Mouse (Mus musculus): Measurements from ENCODE around the gene Lmntd1. TPM values are rescaled to one million over a fixed set of nuclear protein-coding genes. Genes with fewer than 3 reads are reported as not detected.
A peak's percentile ranks its signal among the peaks of the same experiment; 100 is the strongest.

Gene Lmntd1
- polyA plus RNA-seq, 1 experiment from 2014 or later, result 16.8 TPM

DNA sequence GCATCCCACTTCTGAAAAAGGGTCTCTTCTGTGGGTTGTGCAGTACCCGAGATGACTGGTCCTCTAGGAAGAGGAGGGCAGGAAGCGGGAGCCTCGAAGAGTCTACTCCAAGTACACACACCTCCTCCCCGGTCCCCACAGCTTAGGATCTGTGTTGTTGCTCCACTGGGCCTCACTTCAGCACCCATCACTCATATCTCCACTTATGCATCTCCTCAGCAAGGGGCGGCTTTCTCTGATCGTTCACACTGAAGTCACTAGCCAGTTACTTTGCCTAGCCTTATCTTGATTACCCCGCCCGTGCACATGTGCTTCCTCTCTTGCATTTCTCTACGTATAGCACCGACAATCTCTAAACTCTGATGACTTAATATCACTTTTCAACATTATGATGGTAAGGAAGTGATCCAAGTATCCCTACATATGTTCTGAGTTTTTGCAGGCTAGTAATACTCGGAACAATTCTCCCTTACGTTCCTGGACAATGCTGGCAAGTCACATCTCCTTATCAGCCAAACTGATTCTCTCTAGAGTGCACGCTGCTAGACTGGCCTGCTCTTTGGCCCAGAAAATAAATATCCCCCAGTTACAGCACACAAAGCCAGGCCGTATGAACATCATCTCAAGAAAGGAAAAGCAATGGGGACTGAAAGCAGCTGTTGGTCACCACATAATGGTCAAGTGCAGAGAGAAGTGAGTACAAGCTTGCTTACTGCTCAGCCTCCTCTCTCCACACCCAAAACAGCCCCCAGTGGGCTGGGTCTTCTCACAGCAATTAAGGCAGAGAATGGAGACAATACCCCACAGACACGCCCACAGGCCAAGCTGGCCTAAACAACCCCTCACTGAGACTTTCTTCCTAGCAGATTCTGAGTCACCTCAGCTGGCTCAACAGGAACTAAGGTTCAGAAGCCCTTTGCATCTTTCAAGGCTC is 56.8 kb downstream of the Lmntd1 start:
- peaks cover 3% of the 10 kb centered on the region; the same call in 1 of the 2 replicates for H3K4me1 ChIP-seq (ENCODE audit: control insufficient read depth, insufficient read depth, low read length)
- H3K4me3 ChIP-seq (ENCODE audit: low read length), result no peak overlapping the region
- no peaks in the 10 kb centered on the region for H3K27me3 ChIP-seq (ENCODE audit: control insufficient read depth, insufficient read depth, low read length)
- H3K9me3 ChIP-seq (replicated peaks; ENCODE audit: control insufficient read depth, low read length), result peaks cover 6% of the 10 kb centered on the region
- no peak overlapping the region for H3K4me2 ChIP-seq (ENCODE audit: low read depth, low read length)
- H3K27ac ChIP-seq (ENCODE audit: low read length), result 0 out of 2 replicates have a peak overlapping the region, but pooled peaks have one; percentile 4
- peak; percentile 67; the same call in 1 of the 2 replicates for ATAC-seq (replicated peaks; ENCODE audit: extremely low read depth, insufficient read depth, low FRiP score)
- no peaks in the 10 kb centered on the region for H3K36me3 ChIP-seq (ENCODE audit: control insufficient read depth, insufficient read depth)
- WGBS, result 49% methylated on average over 15 of the region's 15 CpGs
- no peak overlapping the region for H3K9ac ChIP-seq (ENCODE audit: low read length)

DNA sequence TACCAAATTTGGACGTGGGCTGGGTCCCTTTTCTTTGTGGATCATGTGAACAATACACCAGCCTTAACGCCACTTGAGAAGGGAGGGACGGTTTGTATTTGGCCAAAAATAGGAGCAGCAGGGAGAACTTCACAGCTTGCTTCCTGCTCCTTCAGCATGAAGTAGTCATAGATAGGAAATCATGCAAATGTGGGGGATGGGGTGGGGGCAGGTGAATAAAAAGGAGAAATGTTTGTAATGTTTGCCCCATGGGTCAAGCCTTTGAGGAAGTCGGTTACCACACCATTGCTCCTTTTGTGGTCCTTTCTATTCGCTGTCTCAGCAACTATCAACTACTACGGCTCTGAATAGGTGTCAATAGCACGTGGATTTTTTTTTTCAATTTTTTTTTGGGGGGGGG is 60.9 kb downstream of the Lmntd1 start:
- H3K4me3 ChIP-seq (ENCODE audit: low read length), result no peak overlapping the region

GRCm38 (mm10) chr6:145552817-145553216 is 61.3 kb downstream of the Lmntd1 start:
- Histone ChIP-seq H3K27me3 (ENCODE audit: control insufficient read depth, insufficient read depth, low read length) (no peaks in the 10 kb centered on the region), H3K4me3 (ENCODE audit: low read length) (no peak overlapping the region), H3K9me3 (replicated peaks; ENCODE audit: control insufficient read depth, low read length) (no peaks in the 10 kb centered on the region), H3K27ac (ENCODE audit: low read length) (no peak overlapping the region), H3K36me3 (ENCODE audit: control insufficient read depth, insufficient read depth) (no peaks in the 10 kb centered on the region), H3K4me1 (ENCODE audit: control insufficient read depth, insufficient read depth, low read length) (peaks cover 3% of the 10 kb centered on the region; the same call in 1 of the 2 replicates), H3K9ac (ENCODE audit: low read length) (no peak overlapping the region), H3K4me2 (ENCODE audit: low read depth, low read length) (no peak overlapping the region)
- WGBS, result 90% methylated on average over 3 of the region's 3 CpGs
- ATAC-seq (replicated peaks; ENCODE audit: extremely low read depth, insufficient read depth, low FRiP score), result no peak

More for the DNA sequence above, 60.9 kb downstream of the Lmntd1 start:
- H3K36me3 ChIP-seq (ENCODE audit: control insufficient read depth, insufficient read depth), result no peaks in the 10 kb centered on the region
- no peak overlapping the region for H3K9ac ChIP-seq (ENCODE audit: low read length)
- no peaks in the 10 kb centered on the region for H3K27me3 ChIP-seq (ENCODE audit: control insufficient read depth, insufficient read depth, low read length)
- H3K4me2 ChIP-seq (ENCODE audit: low read depth, low read length), result no peak overlapping the region
- ATAC-seq (replicated peaks; ENCODE audit: extremely low read depth, insufficient read depth, low FRiP score), result no peak
- H3K4me1 ChIP-seq (ENCODE audit: control insufficient read depth, insufficient read depth, low read length), result peaks cover 3% of the 10 kb centered on the region; the same call in 1 of the 2 replicates
- 48% methylated on average over 7 of the region's 7 CpGs for WGBS
- H3K27ac ChIP-seq (ENCODE audit: low read length), result no peak overlapping the region
- H3K9me3 ChIP-seq (replicated peaks; ENCODE audit: control insufficient read depth, low read length), result peaks cover 2% of the 10 kb centered on the region

- WGBS, result 86% methylated on average over 5 of the region's 5 CpGs
- Histone ChIP-seq H3K27me3 (ENCODE audit: control insufficient read depth, insufficient read depth, low read length) (no peaks in the 10 kb centered on the region), H3K9ac (ENCODE audit: low read length) (no peak overlapping the region), H3K9me3 (replicated peaks; ENCODE audit: control insufficient read depth, low read length) (no peaks in the 10 kb centered on the region), H3K4me1 (ENCODE audit: control insufficient read depth, insufficient read depth, low read length) (peaks cover 3% of the 10 kb centered on the region; the same call in 1 of the 2 replicates), H3K4me2 (ENCODE audit: low read depth, low read length) (no peak overlapping the region), H3K36me3 (ENCODE audit: control insufficient read depth, insufficient read depth) (no peaks in the 10 kb centered on the region), H3K27ac (ENCODE audit: low read length) (no peak overlapping the region), H3K4me3 (ENCODE audit: low read length) (no peak overlapping the region)
- no peak for ATAC-seq (replicated peaks; ENCODE audit: extremely low read depth, insufficient read depth, low FRiP score)
These were observed 63.1 kb downstream of the Lmntd1 start for GRCm38 (mm10) chr6:145550993-145551392.

DNA sequence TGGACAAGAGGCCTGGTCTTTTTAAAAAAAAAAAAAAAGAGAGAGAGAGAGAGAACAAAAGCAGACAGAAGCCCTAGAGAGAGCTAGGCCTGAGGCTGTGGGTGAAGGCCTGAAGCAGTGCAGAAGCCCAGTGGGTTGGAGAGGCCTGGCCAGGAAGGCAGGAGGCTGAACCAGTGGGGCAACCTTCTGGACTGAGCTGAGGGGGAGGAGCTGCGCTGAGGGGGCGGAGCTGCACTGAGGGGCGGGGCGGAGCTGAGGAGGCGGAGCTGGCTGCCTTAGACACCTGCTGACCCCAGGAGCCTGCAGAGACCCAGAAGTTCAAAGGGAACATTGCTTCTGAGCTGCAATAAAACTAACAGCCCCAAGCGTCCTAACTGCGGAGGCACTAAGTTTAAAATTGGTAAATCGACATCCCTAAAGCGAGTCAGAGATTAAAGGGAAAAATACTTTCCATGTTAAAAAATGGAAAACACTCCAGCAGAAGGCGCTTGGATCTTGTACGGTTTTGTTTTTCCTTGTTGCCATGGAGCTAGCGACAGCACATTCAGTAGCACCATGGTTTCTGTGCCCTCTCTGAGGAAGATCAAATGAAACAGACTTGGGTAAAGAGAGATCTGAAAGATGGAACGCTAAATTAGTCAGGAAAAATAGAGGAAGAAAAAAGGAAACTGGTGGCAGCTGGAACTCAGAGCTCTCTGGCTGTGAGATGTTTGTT is 68.0 kb downstream of the Lmntd1 start:
- Histone ChIP-seq H3K27me3 (ENCODE audit: control insufficient read depth, insufficient read depth, low read length) (no peaks in the 10 kb centered on the region), H3K9ac (ENCODE audit: low read length) (no peak overlapping the region), H3K4me1 (ENCODE audit: control insufficient read depth, insufficient read depth, low read length) (0 out of 2 replicates have a peak, but pooled peaks cover 2% of the 10 kb centered on the region), H3K4me3 (ENCODE audit: low read length) (no peak overlapping the region), H3K27ac (ENCODE audit: low read length) (no peak overlapping the region), H3K9me3 (replicated peaks; ENCODE audit: control insufficient read depth, low read length) (peaks cover 8% of the 10 kb centered on the region), H3K36me3 (ENCODE audit: control insufficient read depth, insufficient read depth) (0 out of 2 replicates have a peak, but pooled peaks cover 3% of the 10 kb centered on the region), H3K4me2 (ENCODE audit: low read depth, low read length) (no peak overlapping the region)
- ATAC-seq (replicated peaks; ENCODE audit: extremely low read depth, insufficient read depth, low FRiP score), result no peak
- WGBS, result 45% methylated on average over 13 of the region's 13 CpGs

GRCm38 (mm10) chr6:145544838-145545237 is 69.3 kb downstream of the Lmntd1 start:
- 0 out of 2 replicates have a peak, but pooled peaks cover 2% of the 10 kb centered on the region for H3K4me1 ChIP-seq (ENCODE audit: control insufficient read depth, insufficient read depth, low read length)
- H3K4me3 ChIP-seq (ENCODE audit: low read length), result no peak overlapping the region
- 83% methylated on average over 2 of the region's 2 CpGs for WGBS
- no peak overlapping the region for H3K9ac ChIP-seq (ENCODE audit: low read length)
- no peak overlapping the region for H3K27ac ChIP-seq (ENCODE audit: low read length)
- 0 out of 2 replicates have a peak, but pooled peaks cover 3% of the 10 kb centered on the region for H3K36me3 ChIP-seq (ENCODE audit: control insufficient read depth, insufficient read depth)
- H3K27me3 ChIP-seq (ENCODE audit: control insufficient read depth, insufficient read depth, low read length), result no peaks in the 10 kb centered on the region
- no peak overlapping the region for H3K4me2 ChIP-seq (ENCODE audit: low read depth, low read length)
- no peak for ATAC-seq (replicated peaks; ENCODE audit: extremely low read depth, insufficient read depth, low FRiP score)
- H3K9me3 ChIP-seq (replicated peaks; ENCODE audit: control insufficient read depth, low read length), result peaks cover 8% of the 10 kb centered on the region

GRCm38 (mm10) chr6:145544304-145544703 is 69.8 kb downstream of the Lmntd1 start:
- 0 out of 2 replicates have a peak, but pooled peaks cover 3% of the 10 kb centered on the region for H3K36me3 ChIP-seq (ENCODE audit: control insufficient read depth, insufficient read depth)
- no peak overlapping the region for H3K9ac ChIP-seq (ENCODE audit: low read length)
- H3K27ac ChIP-seq (ENCODE audit: low read length), result no peak overlapping the region
- WGBS, result 52% methylated on average over 12 of the region's 12 CpGs
- H3K27me3 ChIP-seq (ENCODE audit: control insufficient read depth, insufficient read depth, low read length), result no peaks in the 10 kb centered on the region
- no peak overlapping the region for H3K4me2 ChIP-seq (ENCODE audit: low read depth, low read length)
- no peak for ATAC-seq (replicated peaks; ENCODE audit: extremely low read depth, insufficient read depth, low FRiP score)
- peaks cover 8% of the 10 kb centered on the region for H3K9me3 ChIP-seq (replicated peaks; ENCODE audit: control insufficient read depth, low read length)
- no peak overlapping the region for H3K4me3 ChIP-seq (ENCODE audit: low read length)
- H3K4me1 ChIP-seq (ENCODE audit: control insufficient read depth, insufficient read depth, low read length), result 0 out of 2 replicates have a peak, but pooled peaks cover 2% of the 10 kb centered on the region

- H3K27ac ChIP-seq (ENCODE audit: low read length), result no peak overlapping the region
- no peak for ATAC-seq (replicated peaks; ENCODE audit: extremely low read depth, insufficient read depth, low FRiP score)
- no peak overlapping the region for H3K4me2 ChIP-seq (ENCODE audit: low read depth, low read length)
- no peak overlapping the region for H3K4me3 ChIP-seq (ENCODE audit: low read length)
- H3K36me3 ChIP-seq (ENCODE audit: control insufficient read depth, insufficient read depth), result 0 out of 2 replicates have a peak, but pooled peaks cover 3% of the 10 kb centered on the region
- WGBS, result 66% methylated on average over 6 of the region's 6 CpGs
- H3K27me3 ChIP-seq (ENCODE audit: control insufficient read depth, insufficient read depth, low read length), result no peaks in the 10 kb centered on the region
- no peak overlapping the region for H3K9ac ChIP-seq (ENCODE audit: low read length)
- H3K4me1 ChIP-seq (ENCODE audit: control insufficient read depth, insufficient read depth, low read length), result 0 out of 2 replicates have a peak, but pooled peaks cover 2% of the 10 kb centered on the region
- H3K9me3 ChIP-seq (replicated peaks; ENCODE audit: control insufficient read depth, low read length), result peaks cover 8% of the 10 kb centered on the region
These were observed 74.6 kb downstream of the Lmntd1 start for GRCm38 (mm10) chr6:145539568-145539859.

Data from heart, embryonic 16.5 days (tissue).